Mouse (Mus musculus) thymus, adult 2 months (tissue): ENCODE data around the gene Gm11569. TPM values are rescaled to one million over a fixed set of nuclear protein-coding genes. Genes with fewer than 3 reads are reported as not detected.
"Not testable (repeated sequence)": the region's sequence is repeated elsewhere in the genome, so short reads cannot be mapped to it uniquely, and the experiment has no call there.

Experiments
- DNase-seq: peaks from one replicate; pipeline ENCODE4 v3.0.0; 2021
- H3K27ac ChIP-seq: fragments of 200-500 bp; 2 replicates; pipeline ENCODE4 v1.5.1; 2012; ENCODE audit warnings: low read length, control low read depth; ENCODE audit not compliant: control insufficient read depth, insufficient read depth
- H3K27me3 ChIP-seq: fragments of 200-500 bp; 2 replicates; pipeline ENCODE4 v1.6.1; 2012; ENCODE audit warnings: mild to moderate bottlenecking, low read length, moderate library complexity, mixed read lengths; ENCODE audit not compliant: control insufficient read depth, insufficient read depth
- H3K36me3 ChIP-seq: fragments of 200-500 bp; 2 replicates; pipeline ENCODE4 v1.6.1; 2012; ENCODE audit warnings: mild to moderate bottlenecking, low read length, moderate library complexity; ENCODE audit not compliant: control insufficient read depth, insufficient read depth
- H3K4me1 ChIP-seq: fragments of 200-500 bp; replicated peaks from 2 replicates; pipeline ENCODE4 v1.6.1; 2012; ENCODE audit warnings: low read length; ENCODE audit not compliant: control insufficient read depth, insufficient read depth
- H3K4me3 ChIP-seq: fragments of 200-500 bp; 2 replicates; pipeline ENCODE4 v1.5.1; 2012; ENCODE audit warnings: mild to moderate bottlenecking, low read length, control low read depth, moderate library complexity; ENCODE audit not compliant: control insufficient read depth, insufficient read depth
- CTCF ChIP-seq: fragments of 200-500 bp; IDR thresholded peaks from 2 replicates; pipeline ENCODE4 v1.5.1; 2012; ENCODE audit warnings: mild to moderate bottlenecking, control low read depth, low read length, moderate library complexity, borderline replicate concordance; ENCODE audit not compliant: control insufficient read depth, poor library complexity, insufficient read depth; ENCODE audit errors: extremely low read depth
- POLR2A ChIP-seq: fragments of 200-500 bp; IDR thresholded peaks from 2 replicates; pipeline ENCODE4 v1.6.1; 2012; ENCODE audit warnings: mild to moderate bottlenecking, low read length, control low read depth, moderate library complexity; ENCODE audit not compliant: control insufficient read depth, poor library complexity, insufficient read depth; ENCODE audit errors: extremely low read depth
- WGBS: fragments of 180-500 bp; shearing (Covaris S2); methylation state at CpG from one replicate; pipeline ENCODE4 v1.1.7; 2018; 5-methylcytosine and 5-hydroxymethylcytosine counted together
- polyA plus RNA-seq: library from polyadenylated mRNA; depleted of rRNA; stranded (reverse); fragments of >200 nt; gene quantifications from 2 replicates; pipeline ENCODE4 v1.2.3, GENCODE M21; 2012; rRNA removed

Gm11569 gene
- polyA plus RNA-seq, 1 experiment: not detected

DNA sequence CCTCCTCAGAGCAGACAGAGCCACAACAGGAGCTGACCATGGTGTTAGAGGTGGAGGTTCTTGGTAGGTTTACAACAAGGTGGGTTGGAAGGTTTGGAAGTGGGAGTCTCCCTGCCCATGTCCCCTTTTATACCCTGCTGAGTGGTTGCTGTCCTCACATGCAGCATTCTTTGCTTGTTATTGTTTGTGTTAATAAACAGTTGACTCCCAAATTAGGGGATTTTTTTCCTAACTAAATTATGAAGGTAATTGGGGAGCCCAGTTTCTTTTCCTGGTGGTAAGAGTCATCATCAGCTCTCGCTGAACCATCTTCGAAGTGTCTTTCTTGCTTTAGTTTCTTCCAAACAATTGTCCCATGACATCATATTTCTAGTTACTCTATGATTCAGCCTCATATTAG, 18.1 kb downstream of the Gm11569 start, which contains the start of gene Krtap4-8:
Gene Krtap4-8 (minus strand): TSS at position 101 of the 400 bp plus-strand sequence.
- H3K4me1 ChIP-seq: no peaks in the 10 kb centered on the region
- TF ChIP-seq CTCF (no peak), POLR2A (no peak)
- H3K27me3 ChIP-seq: no peaks in the 10 kb centered on the region
- no peak within 1 kb of the TSS for H3K4me3 ChIP-seq
- DNase-seq: no peak
- no peak within 1 kb of the TSS for H3K27ac ChIP-seq
- WGBS: 96% methylated on average over 2 of the region's 2 CpGs
- H3K36me3 ChIP-seq: no peaks in the 10 kb centered on the region

DNA sequence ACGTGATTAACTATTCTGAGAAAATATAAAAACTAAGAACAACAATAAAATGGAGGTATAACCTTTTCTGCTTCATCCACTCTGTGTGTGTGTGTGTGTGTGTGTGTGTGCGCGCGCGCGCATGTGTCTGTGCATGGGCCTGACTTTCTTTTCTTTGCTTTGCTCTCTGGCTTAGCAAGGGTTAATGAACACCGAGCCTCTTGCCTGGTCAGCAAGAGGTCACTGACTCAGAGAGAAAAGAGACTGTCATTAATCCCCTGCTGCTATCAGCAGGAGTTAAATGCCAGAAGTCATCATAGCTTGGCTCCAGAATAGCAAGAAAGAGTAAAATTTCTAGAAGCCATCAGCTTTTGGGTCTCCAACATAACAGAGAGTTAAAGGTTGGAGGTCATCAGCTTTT, 20.3 kb downstream of the Gm11569 start:
- no peak for DNase-seq
- no peaks in the 10 kb centered on the region for H3K27me3 ChIP-seq
- no peaks in the 10 kb centered on the region for H3K36me3 ChIP-seq
- 81% methylated on average over 7 of the region's 7 CpGs for WGBS
- TF ChIP-seq POLR2A (no peak), CTCF (no peak)
- no peak overlapping the region for H3K4me3 ChIP-seq
- H3K27ac ChIP-seq: no peak overlapping the region
- no peaks in the 10 kb centered on the region for H3K4me1 ChIP-seq

DNA sequence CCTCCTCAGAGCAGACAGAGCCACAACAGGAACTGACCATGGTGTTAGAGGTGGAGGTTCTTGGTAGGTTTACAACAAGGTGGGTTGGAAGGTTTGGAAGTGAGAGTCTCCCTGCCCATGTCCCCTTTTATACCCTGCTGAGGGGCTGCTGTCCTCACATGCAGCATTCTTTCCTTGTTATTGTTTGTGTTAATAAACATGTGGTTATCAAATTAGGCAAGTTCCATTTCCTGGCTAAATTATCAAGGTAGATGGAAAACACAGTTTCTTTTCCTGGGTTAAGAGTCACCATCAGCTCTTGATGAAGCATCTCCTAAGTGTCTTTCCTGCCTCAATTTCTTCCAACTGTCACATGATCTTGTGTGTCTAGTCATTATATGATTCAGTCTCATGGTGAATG, 25.9 kb downstream of the Gm11569 start, which contains the start of gene Gm11595:
Gene Gm11595 (minus strand): TSS at position 101 of the 400 bp plus-strand sequence.
- not testable (repeated sequence) for DNase-seq, H3K36me3 ChIP-seq, H3K27ac ChIP-seq, H3K4me1 ChIP-seq, H3K4me3 ChIP-seq, H3K27me3 ChIP-seq

DNA sequence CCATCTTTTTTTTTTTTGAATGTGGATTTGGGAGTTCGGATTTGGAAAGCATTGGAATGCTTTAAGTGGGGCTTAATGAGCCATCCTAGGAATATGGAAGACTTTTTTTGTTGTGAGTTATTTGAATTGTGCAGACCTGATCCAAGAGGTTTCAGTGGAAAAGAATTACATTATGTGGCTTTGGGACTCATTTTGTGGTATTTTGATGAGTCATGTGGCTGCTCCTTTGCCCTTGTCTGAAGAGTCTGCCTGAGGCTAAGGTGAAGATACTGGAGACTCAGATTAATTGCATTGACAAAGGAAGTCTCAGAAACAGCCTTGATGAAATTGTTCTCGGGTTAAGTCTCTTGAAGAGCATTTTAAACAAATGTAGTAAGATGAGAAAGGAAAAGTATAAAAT, 30.3 kb downstream of the Gm11569 start:
- Histone ChIP-seq H3K27ac (no peak overlapping the region), H3K4me3 (no peak overlapping the region), H3K27me3 (no peaks in the 10 kb centered on the region), H3K36me3 (no peaks in the 10 kb centered on the region), H3K4me1 (no peaks in the 10 kb centered on the region)
- no peak for TF ChIP-seq POLR2A
- TF ChIP-seq CTCF: no peak
- 89% methylated on average over 2 of the region's 2 CpGs for WGBS
- no peak for DNase-seq

DNA sequence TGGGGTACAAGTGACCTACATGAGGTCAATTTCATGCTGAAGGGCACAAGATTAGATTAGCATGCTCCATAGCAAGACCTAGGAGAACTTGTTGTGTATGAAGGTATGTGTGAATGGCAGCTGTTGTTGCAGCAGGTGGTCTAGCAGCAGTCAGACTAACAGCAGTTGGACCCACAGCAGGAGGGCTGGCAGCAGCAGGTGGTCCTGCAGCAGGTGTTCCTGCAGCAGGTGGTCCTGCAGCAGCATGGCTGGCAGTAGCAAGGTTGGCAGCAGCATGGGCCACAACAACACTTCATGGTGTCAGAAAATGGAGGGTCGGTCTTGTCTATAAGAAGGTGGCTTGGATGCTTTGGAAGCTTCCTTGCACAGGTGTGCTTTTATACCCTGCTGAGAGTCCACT, 39.9 kb downstream of the Gm11569 start:
- Histone ChIP-seq H3K4me1 (no peaks in the 10 kb centered on the region), H3K27me3 (no peaks in the 10 kb centered on the region), H3K27ac (no peak overlapping the region), H3K4me3 (no peak overlapping the region), H3K36me3 (no peaks in the 10 kb centered on the region)
- WGBS: 100% methylated on average over 1 of the region's 1 CpGs
- TF ChIP-seq POLR2A (no peak), CTCF (no peak)
- no peak for DNase-seq

Other genes with a start within 250 kb of the Gm11569 start
- gene Krtap3-3, start 248.1 kb downstream of the Gm11569 start, polyA plus RNA-seq: 0.46 and 0.66 TPM in 2 replicates
- gene Krtap3-2, start 242.1 kb downstream of the Gm11569 start, polyA plus RNA-seq: 0.15 and 0.19 TPM in 2 replicates
- gene Gm11939, start 239.5 kb downstream of the Gm11569 start, polyA plus RNA-seq: not detected in 2 replicates
- gene Krtap3-1, start 232.3 kb downstream of the Gm11569 start, polyA plus RNA-seq: 0.43 and 0.81 TPM in 2 replicates
- not detected in 2 replicates for gene Krtap1-5, start 217.9 kb downstream of the Gm11569 start, polyA plus RNA-seq
- not detected in 2 replicates for gene Krtap1-4, start 215.3 kb downstream of the Gm11569 start, polyA plus RNA-seq
- not detected in 2 replicates for gene Krtap1-3, start 207.6 kb downstream of the Gm11569 start, polyA plus RNA-seq
- not detected in 2 replicates for gene Krtap9-3, start 200.8 kb downstream of the Gm11569 start, polyA plus RNA-seq
- gene Gm11938, start 195.6 kb downstream of the Gm11569 start, polyA plus RNA-seq: 0.33 TPM in 1 of 2 replicates, not detected in the other
- not detected in 2 replicates for gene Gm11937, start 188.7 kb downstream of the Gm11569 start, polyA plus RNA-seq
- gene Krtap2-4, start 184.1 kb downstream of the Gm11569 start, polyA plus RNA-seq: 0.22 and 0.37 TPM in 2 replicates
- not detected in 2 replicates for gene Gm11562, start 178.5 kb downstream of the Gm11569 start, polyA plus RNA-seq
- gene Krtap4-1, start 170.7 kb downstream of the Gm11569 start, polyA plus RNA-seq: not detected in 2 replicates
- gene Krtap4-2, start 163.8 kb downstream of the Gm11569 start, polyA plus RNA-seq: not detected in 2 replicates
- not detected in 2 replicates for gene Krtap4-7, start 154.8 kb downstream of the Gm11569 start, polyA plus RNA-seq
- gene Gm11555, start 148.7 kb downstream of the Gm11569 start, polyA plus RNA-seq: not detected in 2 replicates
- gene Gm11563, start 140.0 kb downstream of the Gm11569 start, polyA plus RNA-seq: not detected in 2 replicates
- not detected in 2 replicates for gene Krtap4-6, start 133.0 kb downstream of the Gm11569 start, polyA plus RNA-seq
- gene Gm14190, start 108.2 kb downstream of the Gm11569 start, polyA plus RNA-seq: not detected in 2 replicates
- not detected in 2 replicates for gene Gm14180, start 64.6 kb downstream of the Gm11569 start, polyA plus RNA-seq
- gene Gm11595, start 26.0 kb downstream of the Gm11569 start, polyA plus RNA-seq: not detected in 2 replicates
- gene Krtap4-8, start 18.2 kb downstream of the Gm11569 start, polyA plus RNA-seq: not detected in 2 replicates
- 0.17 TPM in 1 of 2 replicates, not detected in the other for gene Krtap4-9, start 13.7 kb downstream of the Gm11569 start, polyA plus RNA-seq
- gene Gm11596, start 5.5 kb downstream of the Gm11569 start, polyA plus RNA-seq: not detected in 2 replicates
- gene Gm11554, start 5.5 kb upstream of the Gm11569 start, polyA plus RNA-seq: not detected in 2 replicates
- not detected in 2 replicates for gene Krtap4-13, start 11.0 kb upstream of the Gm11569 start, polyA plus RNA-seq
- gene Gm11564, start 16.7 kb upstream of the Gm11569 start, polyA plus RNA-seq: not detected in 2 replicates
- gene 2300003K06Rik, start 39.1 kb upstream of the Gm11569 start, polyA plus RNA-seq: not detected in 2 replicates
- gene Krtap4-16, start 52.7 kb upstream of the Gm11569 start, polyA plus RNA-seq: 0.28 TPM in 1 of 2 replicates, not detected in the other
- not detected in 2 replicates for gene Gm11568, start 59.0 kb upstream of the Gm11569 start, polyA plus RNA-seq
- 0.31 TPM in 1 of 2 replicates, not detected in the other for gene Gm11559, start 65.5 kb upstream of the Gm11569 start, polyA plus RNA-seq
- gene Krtap9-1, start 74.5 kb upstream of the Gm11569 start, polyA plus RNA-seq: not detected in 2 replicates
- not detected in 2 replicates for gene Gm11567, start 80.3 kb upstream of the Gm11569 start, polyA plus RNA-seq
- gene Krtap31-1, start 109.0 kb upstream of the Gm11569 start, polyA plus RNA-seq: 0.13 TPM in 1 of 2 replicates, not detected in the other
- not detected in 2 replicates for gene Gm11565, start 115.8 kb upstream of the Gm11569 start, polyA plus RNA-seq
- gene Krtap31-2, start 137.4 kb upstream of the Gm11569 start, polyA plus RNA-seq: 0.11 TPM in 1 of 2 replicates, not detected in the other
- gene Krtap9-5, start 149.5 kb upstream of the Gm11569 start, polyA plus RNA-seq: not detected in 2 replicates
- not detected in 2 replicates for gene Krtap29-1, start 180.1 kb upstream of the Gm11569 start, polyA plus RNA-seq
- gene Krtap16-1, start 187.7 kb upstream of the Gm11569 start, polyA plus RNA-seq: not detected in 2 replicates
- gene Krtap17-1, start 195.1 kb upstream of the Gm11569 start, polyA plus RNA-seq: 0.31 and 0.43 TPM in 2 replicates
- 0.11 and 0.14 TPM in 2 replicates for gene Krt33a, start 217.3 kb upstream of the Gm11569 start, polyA plus RNA-seq
- 0.44 TPM in 1 of 2 replicates, not detected in the other for gene Krt33b, start 230.9 kb upstream of the Gm11569 start, polyA plus RNA-seq
- gene Krt34, start 242.6 kb upstream of the Gm11569 start, polyA plus RNA-seq: not detected in 2 replicates